Mouse (Mus musculus) forebrain, embryonic 13.5 days (tissue): ENCODE measurements around the gene Ccl1. TPM values are rescaled to one million over a fixed set of nuclear protein-coding genes. Genes with fewer than 3 reads are reported as not detected.

ENCODE experiments used
- ATAC-seq: fragments of 200-750 bp; cut with Nextera tagmentation; 2 replicates; pipeline ENCODE4 v1.8.0; 2017
- H3K27ac ChIP-seq: fragments of 300-500 bp; sonication (generic); 2 replicates; pipeline ENCODE4 v1.5.1; 2015; ENCODE audit warnings: inconsistent platforms, mild to moderate bottlenecking, moderate library complexity
- H3K27me3 ChIP-seq: fragments of 300-500 bp; sonication (generic); 2 replicates; pipeline ENCODE4 v1.6.1; 2015; ENCODE audit warnings: mild to moderate bottlenecking, inconsistent platforms
- H3K36me3 ChIP-seq: fragments of 300-500 bp; sonication (generic); 2 replicates; pipeline ENCODE4 v1.6.1; 2015; ENCODE audit warnings: mild to moderate bottlenecking, inconsistent platforms; ENCODE audit not compliant: poor library complexity, severe bottlenecking
- H3K4me1 ChIP-seq: fragments of 300-500 bp; sonication (generic); 2 replicates; pipeline ENCODE4 v1.6.1; 2015; ENCODE audit warnings: inconsistent platforms
- H3K4me2 ChIP-seq: fragments of 300-500 bp; sonication (generic); 2 replicates; pipeline ENCODE4 v1.6.1; 2015; ENCODE audit warnings: inconsistent platforms, mild to moderate bottlenecking, moderate library complexity
- H3K4me3 ChIP-seq: fragments of 300-500 bp; sonication (generic); 2 replicates; pipeline ENCODE4 v1.5.1; 2015; ENCODE audit warnings: mild to moderate bottlenecking, inconsistent platforms
- H3K9ac ChIP-seq: fragments of 300-500 bp; sonication (generic); 2 replicates; pipeline ENCODE4 v1.6.1; 2015; ENCODE audit warnings: mild to moderate bottlenecking, inconsistent platforms
- H3K9me3 ChIP-seq: fragments of 300-500 bp; sonication (generic); replicated peaks from 2 replicates; pipeline ENCODE4 v1.6.1; 2016; ENCODE audit warnings: inconsistent platforms
- WGBS: fragments of 180-500 bp; shearing (Covaris S2); methylation state at CpG from one replicate; pipeline ENCODE4 v1.1.7; 2015; 5-methylcytosine and 5-hydroxymethylcytosine counted together
- polyA plus RNA-seq: library from polyadenylated mRNA; unstranded; fragments of >200 nt; fragmentation: Nextera tagmentation; extraction: Ambion mirVana; gene quantifications from 2 replicates; pipeline ENCODE4 v1.2.1, GENCODE M21; 2015

Gene Ccl1
- polyA plus RNA-seq: 0.39 TPM in 1 of 2 replicates, not detected in the other

DNA sequence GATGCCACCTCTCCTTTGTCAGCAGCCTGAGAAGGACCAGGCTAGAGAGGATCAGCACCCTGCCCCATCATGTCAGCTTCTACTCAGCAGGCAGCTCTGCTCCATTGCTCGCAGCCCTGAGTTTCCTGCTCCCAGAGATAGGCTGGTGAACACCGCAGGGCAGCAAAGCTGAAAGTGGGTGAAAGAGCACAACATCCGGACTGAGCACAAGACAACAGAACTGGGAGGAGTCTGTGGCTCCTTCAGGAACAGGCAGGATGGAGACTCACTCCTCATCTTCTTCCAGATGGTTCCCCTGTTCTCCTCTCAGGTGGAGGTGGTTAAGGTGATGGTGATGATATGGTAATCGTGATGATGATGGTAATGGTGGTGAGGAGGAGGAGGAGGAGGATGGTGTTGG lies at the start of gene Ccl1:
TSS of gene Ccl1 (minus strand) at position 101 of the 400 bp plus-strand sequence.
- Histone ChIP-seq H3K4me2 (no peak within 1 kb of the TSS), H3K36me3 (no peaks in the 10 kb centered on the region)
- WGBS: 69% methylated on average over 4 of the region's 4 CpGs

DNA sequence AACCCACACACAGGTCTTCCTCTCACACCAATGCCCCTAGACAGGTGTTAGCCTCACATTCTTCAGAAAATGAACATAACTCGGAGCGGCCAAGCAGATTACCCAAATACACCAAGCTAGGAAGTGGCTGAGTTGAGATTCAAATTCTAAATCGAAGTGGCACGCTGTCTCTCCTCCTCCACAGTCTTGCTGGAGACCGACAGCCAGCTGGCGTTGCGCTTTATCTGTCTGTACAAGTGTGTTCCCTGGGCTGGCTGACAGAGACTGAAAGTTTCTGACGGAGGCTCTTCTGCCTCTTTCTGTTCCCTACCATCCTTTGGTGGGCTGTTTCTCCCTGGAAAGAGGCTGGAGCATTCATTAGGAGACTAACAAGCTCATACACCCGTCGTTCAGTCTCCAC lies 45.5 kb upstream of the Ccl1 start:
- no peak for ATAC-seq
- Histone ChIP-seq H3K36me3 (no peaks in the 10 kb centered on the region), H3K27ac (no peak overlapping the region), H3K9me3 (no peaks in the 10 kb centered on the region), H3K4me2 (no peak overlapping the region), H3K4me1 (no peaks in the 10 kb centered on the region), H3K4me3 (no peak overlapping the region), H3K9ac (no peak overlapping the region), H3K27me3 (no peaks in the 10 kb centered on the region)
- 86% methylated on average over 10 of the region's 10 CpGs for WGBS

More for the DNA sequence above, at the start of gene Ccl1:
- Histone ChIP-seq H3K9ac (no peak within 1 kb of the TSS), H3K27me3 (no peaks in the 10 kb centered on the region), H3K9me3 (no peaks in the 10 kb centered on the region), H3K27ac (no peak within 1 kb of the TSS), H3K4me1 (peaks cover 7% of the 10 kb centered on the region; the same call in 1 of the 2 replicates), H3K4me3 (no peak within 1 kb of the TSS)
- no peak for ATAC-seq

DNA sequence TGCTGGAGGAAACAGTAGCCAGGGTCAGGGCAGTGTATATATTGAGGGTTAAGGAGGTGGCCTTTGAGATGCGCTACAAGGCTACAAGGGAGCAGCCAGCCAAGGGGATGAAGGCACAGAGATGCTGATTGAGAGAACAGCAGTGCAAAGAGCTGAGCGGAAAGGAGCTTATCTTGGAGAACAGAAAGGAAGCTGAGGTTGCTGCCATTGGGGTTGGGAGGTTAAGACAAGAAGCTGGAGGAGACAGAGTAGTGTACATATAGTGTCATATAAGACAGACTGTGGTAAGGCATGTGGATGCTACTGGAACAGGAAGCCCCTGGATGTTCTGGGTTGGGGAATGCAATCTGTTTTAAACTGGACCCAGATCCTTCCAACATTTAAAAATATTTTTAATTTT lies 35.4 kb upstream of the Ccl1 start:
- H3K36me3 ChIP-seq: no peaks in the 10 kb centered on the region
- no peaks in the 10 kb centered on the region for H3K9me3 ChIP-seq
- H3K4me3 ChIP-seq: no peak overlapping the region
- H3K27ac ChIP-seq: no peak overlapping the region
- no peaks in the 10 kb centered on the region for H3K27me3 ChIP-seq
- H3K9ac ChIP-seq: no peak overlapping the region
- no peak overlapping the region for H3K4me2 ChIP-seq
- 76% methylated on average over 2 of the region's 2 CpGs for WGBS
- H3K4me1 ChIP-seq: no peaks in the 10 kb centered on the region
- no peak for ATAC-seq

DNA sequence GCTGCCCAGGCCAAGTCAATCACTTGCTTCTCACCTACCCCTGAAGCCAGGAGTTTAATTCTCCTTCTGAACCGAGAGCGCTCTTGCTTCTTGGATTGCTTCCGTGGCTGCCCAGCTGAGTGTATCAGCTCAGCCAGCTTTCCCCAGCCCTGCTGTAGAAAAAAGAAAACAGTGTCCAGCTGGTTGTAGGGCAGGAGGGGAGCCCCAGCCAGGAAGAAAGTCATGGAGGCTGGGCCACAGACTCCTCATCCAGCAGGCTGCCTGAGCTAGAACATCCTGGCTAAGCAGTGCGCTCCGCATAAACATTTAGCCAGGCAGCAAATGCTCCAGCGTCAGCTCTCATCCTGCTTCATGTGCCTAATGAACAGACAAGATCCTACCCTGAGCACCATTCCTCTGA lies 34.9 kb upstream of the Ccl1 start:
- 56% methylated on average over 6 of the region's 6 CpGs for WGBS
- Histone ChIP-seq H3K9me3 (no peaks in the 10 kb centered on the region), H3K4me2 (no peak overlapping the region), H3K9ac (no peak overlapping the region), H3K36me3 (no peaks in the 10 kb centered on the region), H3K27ac (no peak overlapping the region), H3K4me1 (no peaks in the 10 kb centered on the region), H3K27me3 (no peaks in the 10 kb centered on the region), H3K4me3 (no peak overlapping the region)
- ATAC-seq: no peak

- Histone ChIP-seq H3K27ac (no peak overlapping the region), H3K4me2 (no peak overlapping the region), H3K9ac (no peak overlapping the region), H3K9me3 (no peaks in the 10 kb centered on the region), H3K4me3 (no peak overlapping the region), H3K27me3 (no peaks in the 10 kb centered on the region), H3K36me3 (no peaks in the 10 kb centered on the region), H3K4me1 (no peaks in the 10 kb centered on the region)
- ATAC-seq: no peak
- 38% methylated on average over 7 of the region's 7 CpGs for WGBS
These were observed 34.5 kb upstream of the Ccl1 start for GRCm38 (mm10) chr11:82339921-82340401.

- Histone ChIP-seq H3K27ac (no peak overlapping the region), H3K36me3 (no peaks in the 10 kb centered on the region), H3K4me1 (peaks cover 7% of the 10 kb centered on the region; the same call in 1 of the 2 replicates), H3K4me3 (no peak overlapping the region), H3K9me3 (no peaks in the 10 kb centered on the region), H3K4me2 (no peak overlapping the region), H3K9ac (no peak overlapping the region), H3K27me3 (no peaks in the 10 kb centered on the region; the same call in 1 of the 2 replicates)
- no peak for ATAC-seq
- WGBS: 47% methylated on average over 7 of the region's 7 CpGs
These were observed 7.7 kb upstream of the Ccl1 start for GRCm38 (mm10) chr11:82313153-82313552.

- H3K9ac ChIP-seq: no peak overlapping the region
- 17% methylated on average over 11 of the region's 12 CpGs for WGBS
- ATAC-seq: peak; percentile 36; the same call in 1 of the 2 replicates
- peak overlapping the region; percentile 46 for H3K4me2 ChIP-seq
- H3K4me1 ChIP-seq: peaks cover 7% of the 10 kb centered on the region; the same call in 1 of the 2 replicates
- H3K27me3 ChIP-seq: no peaks in the 10 kb centered on the region; the same call in 1 of the 2 replicates
- H3K9me3 ChIP-seq: no peaks in the 10 kb centered on the region
- H3K36me3 ChIP-seq: no peaks in the 10 kb centered on the region
- H3K27ac ChIP-seq: no peak overlapping the region
- H3K4me3 ChIP-seq: 0 out of 2 replicates have a peak overlapping the region, but pooled peaks have one; percentile 10
These were observed 5.0 kb upstream of the Ccl1 start for GRCm38 (mm10) chr11:82310336-82311045.

GRCm38 (mm10) chr11:82297895-82298294 lies 7.6 kb downstream of the Ccl1 start:
- 67% methylated on average over 4 of the region's 4 CpGs for WGBS
- Histone ChIP-seq H3K4me1 (no peaks in the 10 kb centered on the region), H3K27me3 (no peaks in the 10 kb centered on the region), H3K36me3 (no peaks in the 10 kb centered on the region), H3K27ac (no peak overlapping the region), H3K4me2 (no peak overlapping the region), H3K4me3 (no peak overlapping the region), H3K9ac (no peak overlapping the region), H3K9me3 (0 out of 2 replicates have a peak, but pooled peaks cover 4% of the 10 kb centered on the region)
- ATAC-seq: no peak

DNA sequence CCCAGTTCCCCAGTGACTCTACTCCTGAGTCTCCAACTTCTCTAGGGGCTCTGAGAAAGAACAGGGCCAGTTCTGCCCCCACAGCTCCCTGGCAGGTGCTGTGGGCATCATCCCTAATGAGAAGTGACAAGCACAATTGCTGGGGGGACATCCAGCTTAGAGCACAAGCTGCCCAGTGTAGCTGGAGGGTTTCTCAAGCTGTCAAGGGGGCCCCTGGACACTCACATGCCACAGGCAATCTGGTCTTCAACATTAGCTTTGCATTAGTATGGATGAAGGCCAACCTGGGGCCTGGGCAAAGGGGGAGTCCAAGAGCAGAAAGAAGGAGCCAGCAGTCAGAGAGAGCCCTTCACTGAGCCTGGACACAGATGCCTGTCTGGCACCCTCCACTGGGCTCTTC lies 14.6 kb downstream of the Ccl1 start:
- H3K27me3 ChIP-seq: no peaks in the 10 kb centered on the region
- H3K36me3 ChIP-seq: no peaks in the 10 kb centered on the region
- H3K9me3 ChIP-seq: 0 out of 2 replicates have a peak, but pooled peaks cover 10% of the 10 kb centered on the region
- H3K4me2 ChIP-seq: no peak overlapping the region
- H3K4me3 ChIP-seq: no peak overlapping the region
- no peaks in the 10 kb centered on the region for H3K4me1 ChIP-seq
- H3K27ac ChIP-seq: no peak overlapping the region
- H3K9ac ChIP-seq: no peak overlapping the region
- ATAC-seq: no peak

GRCm38 (mm10) chr11:82274149-82274812 lies 31.2 kb downstream of the Ccl1 start:
- Histone ChIP-seq H3K27ac (no peak overlapping the region), H3K4me1 (no peaks in the 10 kb centered on the region), H3K9ac (no peak overlapping the region), H3K9me3 (no peaks in the 10 kb centered on the region), H3K27me3 (no peaks in the 10 kb centered on the region), H3K4me3 (no peak overlapping the region), H3K36me3 (no peaks in the 10 kb centered on the region), H3K4me2 (no peak overlapping the region)
- ATAC-seq: no peak
- WGBS: 72% methylated on average over 8 of the region's 8 CpGs

DNA sequence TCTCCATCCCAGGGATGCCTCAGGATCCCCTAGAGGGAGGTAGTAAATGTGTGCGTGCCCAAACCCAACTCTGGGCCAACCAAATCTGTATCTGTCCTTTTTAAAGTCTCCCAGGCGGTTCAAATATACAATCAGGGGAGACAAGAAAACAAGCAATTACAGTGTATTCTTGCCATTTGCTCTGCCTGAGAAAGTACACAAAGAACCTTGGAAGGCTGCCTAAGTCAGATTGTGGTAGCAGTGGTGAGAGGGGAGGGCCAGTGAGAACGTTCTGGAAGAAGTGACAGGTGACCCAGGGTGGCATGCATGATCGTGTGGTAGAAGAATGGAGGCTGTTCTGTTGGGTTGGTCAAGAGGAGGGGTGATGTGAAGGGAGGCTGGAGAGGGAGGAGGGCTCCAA lies 46.4 kb downstream of the Ccl1 start:
- no peak overlapping the region for H3K27ac ChIP-seq
- H3K9me3 ChIP-seq: no peaks in the 10 kb centered on the region
- peaks cover 24% of the 10 kb centered on the region for H3K4me1 ChIP-seq
- H3K4me3 ChIP-seq: no peak overlapping the region
- H3K36me3 ChIP-seq: no peaks in the 10 kb centered on the region
- WGBS: 29% methylated on average over 4 of the region's 4 CpGs
- 0 out of 2 replicates have a peak, but pooled peaks cover 4% of the 10 kb centered on the region for H3K27me3 ChIP-seq
- H3K9ac ChIP-seq: no peak overlapping the region
- no peak overlapping the region for H3K4me2 ChIP-seq
- ATAC-seq: no peak

- Histone ChIP-seq H3K27ac (no peak overlapping the region), H3K9me3 (no peaks in the 10 kb centered on the region), H3K36me3 (no peaks in the 10 kb centered on the region), H3K27me3 (0 out of 2 replicates have a peak, but pooled peaks cover 4% of the 10 kb centered on the region), H3K4me1 (peaks cover 55% of the 10 kb centered on the region), H3K4me2 (no peak overlapping the region), H3K4me3 (no peak overlapping the region), H3K9ac (no peak overlapping the region)
- no peak for ATAC-seq
- WGBS: 47% methylated on average over 4 of the region's 4 CpGs
These were observed 49.9 kb downstream of the Ccl1 start for GRCm38 (mm10) chr11:82255601-82256000.
